Mouse (Mus musculus) layer of hippocampus, adult 18-20 months (tissue): ENCODE measurements around the gene Pinlyp. TPM values are rescaled to one million over a fixed set of nuclear protein-coding genes. Genes with fewer than 3 reads are reported as not detected.
A peak's percentile ranks its signal among the peaks of the same experiment; 100 is the strongest.
"Not testable (repeated sequence)": the region's sequence is repeated elsewhere in the genome, so short reads cannot be mapped to it uniquely, and the experiment has no call there.

ENCODE experiments used
- DNase-seq, 2 experiments: peaks; one replicate each; pipeline ENCODE4 v3.0.0; 2022; ENCODE audit warnings: low spot score in 2 of 2
- total RNA-seq, 2 experiments: library from RNA; stranded (reverse); gene quantifications; 2 replicates each; pipeline ENCODE4 v1.2.3; 2021

Gene Pinlyp
- total RNA-seq, 2 experiments from 2014 or later: not detected

DNA sequence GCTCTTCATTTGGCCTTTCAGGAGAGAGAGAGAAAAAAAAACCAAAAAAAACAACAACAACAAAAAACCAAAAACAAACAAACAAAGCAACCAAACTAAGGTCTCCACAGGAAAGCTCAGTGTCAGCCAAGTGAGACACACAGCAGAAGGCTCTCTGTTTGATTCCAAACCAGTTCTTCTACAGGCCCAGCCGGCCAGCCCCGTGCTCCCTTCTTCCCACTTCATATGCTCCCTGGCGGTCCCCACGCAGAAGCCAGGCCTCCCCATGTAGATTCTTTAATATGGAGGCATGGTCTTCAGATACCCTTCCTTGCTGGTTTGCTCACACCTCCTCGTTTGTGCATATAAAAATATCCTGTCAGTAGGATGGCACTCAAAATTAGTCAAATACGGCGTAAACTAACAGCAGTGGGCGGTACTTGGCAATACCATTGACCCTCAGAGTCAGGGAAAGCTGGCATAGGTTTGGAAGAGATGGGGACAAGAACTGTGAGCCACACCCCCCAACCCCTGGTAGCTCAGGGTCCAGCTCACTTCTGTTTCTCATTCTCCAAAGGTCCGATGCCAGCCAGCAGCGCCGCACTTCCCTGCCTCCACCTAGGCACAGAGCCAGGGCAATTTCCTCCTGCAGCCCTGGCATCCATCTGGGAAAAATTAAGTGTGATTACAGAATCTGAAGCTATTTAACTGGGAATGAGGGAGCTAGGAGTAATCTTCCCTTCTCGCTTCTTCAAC is 20.1 kb downstream of the Pinlyp start:
- DNase-seq: peak in 1 of 2 experiments; percentile 54

DNA sequence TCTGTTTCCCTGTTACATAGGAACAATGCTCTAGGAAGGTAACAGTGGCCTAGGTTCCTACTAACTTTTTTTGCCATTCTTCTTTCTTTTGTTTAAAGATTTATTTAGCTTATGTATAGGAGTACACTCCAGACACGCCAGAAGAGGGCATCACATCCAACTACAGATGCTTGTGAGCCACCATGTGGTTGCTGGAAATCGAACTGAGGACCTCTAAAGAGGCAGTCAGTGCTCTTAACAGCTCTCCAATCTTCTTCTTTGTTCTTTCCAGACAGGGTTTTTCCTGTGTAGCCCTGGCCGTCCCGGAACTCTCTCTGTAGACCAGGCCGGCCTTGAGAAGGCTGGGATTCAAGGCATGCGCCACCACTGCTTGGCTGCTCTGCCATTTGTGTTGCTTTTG is 20.9 kb downstream of the Pinlyp start:
- DNase-seq: no peak

DNA sequence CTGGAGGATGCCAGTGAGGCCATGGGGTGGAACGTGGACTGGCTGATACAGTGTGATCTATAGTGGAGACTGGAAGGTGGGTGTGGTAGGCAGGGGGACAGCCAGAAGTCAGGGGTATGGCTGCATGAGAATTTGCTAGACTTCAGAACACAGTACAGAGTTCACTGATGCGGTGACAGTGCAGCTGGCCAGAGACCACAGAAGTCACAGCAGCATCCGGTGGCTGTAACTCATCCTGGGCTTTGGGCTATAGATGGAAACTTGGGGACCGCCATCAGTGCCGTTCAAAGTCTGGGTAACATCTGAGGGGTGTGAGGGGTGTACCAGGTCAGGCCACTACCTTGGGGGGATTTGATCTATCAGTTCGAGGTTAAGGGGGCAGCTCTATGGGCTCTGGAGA is 22.2 kb downstream of the Pinlyp start:
- no peak for DNase-seq

- no peak for DNase-seq
Observed at GRCm38 (mm10) chr7:24522805-24523204, 23.1 kb downstream of the Pinlyp start.

- DNase-seq: not testable (repeated sequence)
Observed at GRCm38 (mm10) chr7:24520054-24520453, 25.9 kb downstream of the Pinlyp start.

DNA sequence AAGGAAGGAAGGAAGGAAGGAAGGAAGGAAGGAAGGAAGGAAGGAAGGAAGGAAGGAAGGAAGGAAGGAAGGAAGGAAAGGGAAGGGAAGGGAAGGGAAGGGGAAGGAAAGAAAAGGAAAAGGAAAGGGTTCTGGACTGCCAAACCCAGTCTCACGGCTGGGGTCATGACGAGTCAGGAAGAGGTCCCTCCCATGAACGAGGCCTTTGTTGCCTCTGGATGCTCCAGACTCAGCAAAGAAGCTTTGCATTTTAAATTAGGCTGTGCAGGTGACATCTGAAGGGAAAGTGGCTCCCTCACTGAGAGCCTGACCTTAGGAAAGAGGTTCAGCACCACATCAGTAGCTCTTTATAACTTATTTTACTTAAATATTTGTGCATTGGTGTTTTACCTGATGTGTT is 26.8 kb downstream of the Pinlyp start:
- DNase-seq: no peak

DNA sequence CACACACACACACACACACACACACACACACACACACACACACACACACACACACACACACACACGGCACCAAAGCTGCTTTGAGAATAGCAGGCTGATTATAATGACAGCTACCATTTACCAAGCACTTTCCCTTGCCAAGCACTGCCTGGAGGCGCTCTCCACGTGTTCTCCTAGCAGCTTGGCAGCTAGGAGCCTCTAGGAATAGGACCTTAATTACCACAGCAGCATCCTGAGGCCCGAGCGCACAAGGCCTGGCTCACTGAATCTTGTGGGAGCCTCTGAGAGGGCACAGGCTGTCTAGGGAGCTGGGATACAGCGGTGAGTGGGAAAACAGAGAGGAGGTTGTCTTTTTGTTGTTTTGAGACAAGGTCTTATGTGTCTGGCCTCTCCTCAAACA is 28.3 kb downstream of the Pinlyp start:
- DNase-seq: peak; percentile 46 to 63

DNA sequence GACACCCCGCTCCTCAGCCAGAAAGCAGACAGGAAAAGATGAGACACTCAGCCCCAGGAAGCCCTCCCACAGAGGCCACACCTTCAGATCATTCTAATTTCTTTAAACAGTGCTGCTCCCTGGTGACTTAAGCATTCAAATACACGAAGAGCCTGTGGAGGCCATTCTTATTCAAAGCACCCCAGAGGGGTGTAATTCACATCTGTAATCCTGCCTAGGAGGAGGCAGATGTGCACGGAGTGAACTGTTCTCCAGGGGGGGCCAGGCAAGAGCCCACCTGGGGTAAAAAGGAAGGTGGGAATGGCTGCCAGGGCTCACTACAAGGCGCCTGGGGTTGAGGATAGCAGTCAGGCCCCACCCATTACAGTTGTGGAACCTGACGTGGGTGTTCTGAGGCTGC is 28.8 kb downstream of the Pinlyp start:
- no peak for DNase-seq

DNA sequence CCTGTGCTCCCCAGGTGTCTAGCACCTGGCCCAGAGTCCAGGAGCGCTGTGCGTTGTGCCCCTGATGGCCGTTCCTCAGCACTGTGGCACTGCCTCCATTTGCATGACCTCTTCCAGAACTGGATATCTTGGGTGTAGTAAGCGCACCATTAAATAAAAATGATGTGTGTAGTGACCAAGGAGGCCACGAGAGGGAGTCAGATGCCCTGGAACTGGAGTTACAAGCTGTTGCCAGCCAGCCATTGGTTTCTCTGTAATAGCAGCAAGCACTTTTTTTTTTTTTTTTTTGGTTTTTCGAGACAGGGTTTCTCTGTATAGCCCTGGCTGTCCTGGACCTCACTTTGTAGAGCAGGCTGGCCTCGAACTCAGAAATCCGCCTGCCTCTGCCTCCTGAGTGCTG is 29.6 kb downstream of the Pinlyp start:
- DNase-seq: peak in 1 of 2 experiments; percentile 72

GRCm38 (mm10) chr7:24512355-24512754 is 33.6 kb downstream of the Pinlyp start, which contains the start of gene AC161166.1:
Gene AC161166.1 (minus strand): TSS chr7:24512455.
- no peak for DNase-seq

- DNase-seq: no peak
Observed at GRCm38 (mm10) chr7:24507726-24508114, 38.2 kb downstream of the Pinlyp start.

DNA sequence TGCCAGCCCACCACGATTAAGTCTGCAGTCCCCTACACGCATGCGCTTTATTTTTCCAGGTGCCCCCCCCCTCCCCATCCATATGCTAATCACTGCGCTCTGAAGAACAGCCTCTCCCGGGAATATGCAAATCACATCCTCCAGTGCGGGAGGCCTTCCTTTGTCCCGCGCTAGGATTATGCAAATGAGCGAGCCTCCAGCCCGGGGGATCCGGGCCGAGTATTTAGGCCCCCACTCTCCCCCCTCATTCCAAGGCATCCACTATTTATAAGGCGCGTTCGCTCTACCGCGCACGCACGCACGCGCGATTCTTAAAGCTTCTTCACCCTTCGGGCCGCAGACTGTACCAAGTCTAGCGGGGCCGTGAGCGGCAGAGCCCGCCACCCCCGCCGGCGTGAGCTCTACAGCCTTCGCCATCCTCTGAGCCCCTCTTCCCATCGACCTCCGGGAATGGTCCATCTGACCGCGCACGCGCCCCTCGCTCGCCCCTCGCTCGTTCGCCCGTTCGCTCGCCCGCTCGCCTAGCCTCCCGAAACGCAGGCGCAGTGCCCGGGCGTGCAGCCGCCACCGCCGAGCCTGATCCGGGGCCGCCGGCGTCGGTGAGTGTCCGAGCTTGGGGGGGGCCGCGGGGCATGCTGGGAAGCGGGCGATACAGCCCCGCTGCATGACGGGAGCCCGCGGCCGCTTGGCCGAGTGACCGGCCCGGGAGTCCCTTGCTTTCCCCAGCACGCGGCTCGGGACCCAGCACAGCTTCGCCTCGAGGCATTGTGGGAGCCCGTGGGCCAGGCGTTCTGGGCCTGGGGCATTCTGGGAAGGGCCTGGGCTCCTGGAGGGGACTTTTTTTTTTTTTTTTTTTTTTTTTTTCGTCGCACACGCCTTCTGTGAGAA is 38.8 kb downstream of the Pinlyp start, which contains the start of gene Zfp428:
Zfp428 (plus strand) TSS at position 169 of the 888 bp plus-strand sequence.
- DNase-seq: peak; percentile 81 to 84

GRCm38 (mm10) chr7:24506476-24506837 is 39.5 kb downstream of the Pinlyp start:
- DNase-seq: peak in 1 of 2 experiments; percentile 71

DNA sequence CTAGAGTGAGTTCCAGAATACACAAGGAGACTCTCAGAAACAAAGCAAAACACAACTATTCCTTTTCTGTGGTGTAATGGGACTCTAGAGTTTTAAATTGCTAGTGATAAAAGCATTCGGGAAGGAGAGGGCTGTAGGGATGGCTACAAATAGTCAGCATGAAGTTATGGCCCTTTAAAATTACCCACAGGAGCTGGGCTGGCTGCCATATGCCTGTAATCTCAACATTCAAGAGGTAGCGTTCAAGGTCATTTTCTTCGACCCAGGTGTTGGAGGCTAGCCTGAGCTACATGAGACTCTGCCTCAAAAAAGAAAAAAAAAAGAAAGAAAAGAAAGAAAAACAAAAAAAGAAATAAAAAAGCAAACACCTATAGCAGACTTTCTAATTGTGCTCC is 39.9 kb downstream of the Pinlyp start:
- DNase-seq: no peak

DNA sequence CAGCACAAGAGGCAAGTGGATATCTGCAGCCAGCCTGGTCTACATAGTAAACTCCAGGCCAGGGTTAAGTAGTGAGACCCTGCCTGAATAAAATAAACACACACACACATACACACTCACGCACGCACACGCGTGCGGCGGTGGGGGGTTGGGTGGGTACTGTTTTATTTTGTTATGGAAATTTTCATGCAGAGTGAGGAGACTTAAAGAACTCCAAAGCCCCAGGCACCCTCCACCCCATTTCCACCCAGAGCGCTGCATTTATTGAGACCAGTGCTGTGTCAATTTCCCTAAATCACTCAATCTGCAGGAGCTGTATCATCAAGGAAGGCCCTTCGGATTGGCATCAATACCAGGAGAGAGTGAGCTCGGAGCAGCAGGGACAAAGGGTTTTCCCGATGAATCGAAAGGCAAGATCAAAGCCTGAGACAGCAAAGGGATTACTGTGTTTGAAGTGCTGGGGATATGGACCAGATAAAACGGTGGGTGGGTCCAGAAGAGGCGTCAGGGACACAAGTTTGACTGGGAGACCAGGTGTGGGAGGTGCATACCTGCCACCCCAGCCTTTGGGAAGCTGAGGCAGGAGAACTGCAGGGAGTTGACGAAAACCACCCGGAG is 40.4 kb downstream of the Pinlyp start:
- no peak for DNase-seq

GRCm38 (mm10) chr7:24504868-24505267 is 41.0 kb downstream of the Pinlyp start:
- no peak for DNase-seq

DNA sequence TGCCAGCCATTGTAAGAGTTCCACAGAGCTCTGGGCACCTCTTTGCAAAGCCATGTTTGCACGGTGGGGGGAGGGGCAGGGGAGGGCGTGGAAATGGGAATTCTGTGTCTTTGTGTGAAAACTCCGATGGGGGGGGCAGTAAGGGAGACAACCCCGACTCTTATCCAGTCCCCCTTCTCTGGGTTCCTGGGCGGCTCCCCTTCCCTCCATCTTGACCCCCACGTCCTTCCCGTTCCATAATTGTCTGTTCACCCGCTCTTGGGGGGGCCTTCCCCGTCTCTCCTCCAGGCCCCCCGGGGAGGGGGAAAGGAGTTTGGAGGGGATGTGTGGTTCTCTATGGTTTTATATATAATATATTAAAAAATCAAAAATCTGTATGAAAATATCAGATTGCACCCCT is 41.9 kb downstream of the Pinlyp start:
- DNase-seq: no peak

DNA sequence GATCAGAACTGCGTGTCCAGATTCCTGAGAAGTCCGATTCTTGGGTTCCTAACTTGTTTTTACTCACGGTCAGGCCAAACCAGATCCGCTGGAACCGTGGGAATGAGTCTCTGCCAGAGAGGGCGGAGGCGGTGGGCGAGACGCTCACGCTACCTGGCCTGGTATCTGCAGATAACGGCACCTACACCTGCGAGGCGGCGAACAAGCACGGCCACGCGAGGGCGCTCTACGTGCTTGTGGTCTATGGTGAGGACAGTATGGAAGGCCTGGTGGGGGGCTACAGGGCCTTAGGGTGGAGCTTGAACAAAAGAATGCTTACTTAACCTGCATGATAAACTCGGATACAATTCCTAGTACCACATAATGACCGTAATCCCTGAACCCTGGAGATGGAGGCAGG is 44.4 kb downstream of the Pinlyp start:
- no peak for DNase-seq

DNA sequence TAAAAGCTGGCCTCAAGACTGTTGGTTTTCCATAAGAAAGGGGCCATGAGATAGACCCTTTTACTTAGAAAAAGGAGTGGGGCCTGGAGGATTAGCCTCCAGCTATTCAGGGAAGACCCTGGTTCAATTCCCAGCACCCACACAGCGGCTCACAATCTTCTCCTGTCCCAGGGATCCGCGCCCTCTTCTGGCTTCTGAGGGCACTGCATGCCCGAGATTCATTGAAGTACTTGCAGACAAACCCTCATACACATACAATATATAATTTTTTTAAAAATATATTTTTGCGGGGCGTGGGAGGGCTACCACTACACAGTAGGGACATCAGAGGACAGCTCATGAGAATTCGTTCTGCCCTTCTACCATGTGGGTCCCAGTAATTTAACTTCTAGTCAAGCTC is 45.0 kb downstream of the Pinlyp start:
- DNase-seq: no peak

- DNase-seq: no peak
Observed at GRCm38 (mm10) chr7:24499856-24500577, 45.9 kb downstream of the Pinlyp start.
